Mouse (Mus musculus) lung, postnatal 14 days (tissue): ENCODE measurements around the gene Snap47.
A peak's percentile ranks its signal among the peaks of the same experiment; 100 is the strongest.

ENCODE experiments used
- DNase-seq: peaks from one replicate; pipeline ENCODE4 v3.0.0; 2021

The Snap47 gene

DNA sequence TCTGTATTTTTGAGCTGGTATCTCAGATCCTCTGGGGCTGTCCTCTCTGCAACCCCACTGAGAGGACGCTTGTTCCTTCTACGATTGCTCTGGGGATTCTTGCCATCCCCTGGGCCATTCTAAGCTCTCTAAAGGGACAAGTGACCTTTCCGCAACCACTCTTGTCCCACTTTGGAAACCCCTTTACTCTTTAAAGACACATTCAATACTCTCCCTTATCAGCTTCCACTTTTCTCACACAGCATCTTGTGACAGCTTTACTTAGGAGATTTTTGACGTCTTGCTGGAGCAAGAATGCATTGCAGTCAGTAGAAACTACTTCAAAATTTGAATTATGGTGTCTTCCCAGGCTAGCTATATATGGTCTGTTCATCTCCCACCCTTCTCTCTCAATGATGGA lies at the start of gene Snap47:
Gene Snap47 (minus strand): TSS at position 101 of the 400 bp plus-strand sequence.
- DNase-seq: no peak

- no peak for DNase-seq
These were observed 46.8 kb upstream of the Snap47 start for GRCm38 (mm10) chr11:59497747-59498146.

DNA sequence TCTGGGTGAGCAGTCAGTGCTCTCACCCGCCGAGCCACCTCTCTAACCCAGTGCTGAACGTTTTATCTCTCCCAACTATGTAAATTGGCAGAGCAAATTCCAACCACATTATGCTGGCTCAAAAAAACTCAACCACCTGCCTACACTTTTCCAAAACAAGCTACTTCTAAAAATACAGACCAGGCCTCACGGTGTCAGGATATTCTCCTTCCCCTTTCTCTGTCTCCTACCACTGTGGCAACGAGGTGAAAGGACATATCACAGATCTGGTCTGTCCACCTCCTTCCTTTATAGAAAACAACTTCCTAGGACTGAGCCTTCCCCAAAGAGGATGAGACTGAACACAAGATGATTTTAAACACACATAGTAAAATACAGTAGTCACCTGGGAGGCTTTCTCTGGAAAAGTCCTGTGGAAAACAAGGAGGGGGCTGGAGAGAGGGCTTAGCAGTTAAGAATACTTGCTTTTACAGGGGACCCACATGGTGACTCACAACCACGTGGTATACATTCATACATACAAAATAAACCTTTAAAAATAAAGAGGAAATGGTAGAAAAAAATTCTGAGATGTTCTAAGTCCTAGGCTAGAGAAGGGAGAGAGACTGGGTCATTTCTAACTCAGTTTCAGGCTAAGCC lies 45.8 kb upstream of the Snap47 start:
- no peak for DNase-seq

DNA sequence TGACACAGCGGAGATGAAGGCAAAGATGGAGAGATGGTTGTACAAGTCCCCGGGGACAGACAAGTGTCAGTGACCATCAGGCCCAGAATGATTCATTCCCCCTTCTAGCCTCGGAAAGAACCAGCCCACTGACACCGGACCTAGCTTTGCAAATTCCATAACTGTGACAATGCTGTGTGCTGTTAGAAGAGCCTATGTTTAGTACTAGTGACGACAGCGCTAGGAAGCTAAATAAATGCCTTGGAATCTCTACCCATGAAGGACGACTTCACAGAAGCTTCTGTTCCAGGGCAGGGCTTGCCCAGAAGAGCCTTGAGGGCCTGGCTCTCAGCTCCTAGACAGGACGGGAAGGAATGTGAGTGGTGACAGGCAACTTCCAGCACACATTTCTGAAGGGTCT lies 35.2 kb upstream of the Snap47 start:
- DNase-seq: no peak

DNA sequence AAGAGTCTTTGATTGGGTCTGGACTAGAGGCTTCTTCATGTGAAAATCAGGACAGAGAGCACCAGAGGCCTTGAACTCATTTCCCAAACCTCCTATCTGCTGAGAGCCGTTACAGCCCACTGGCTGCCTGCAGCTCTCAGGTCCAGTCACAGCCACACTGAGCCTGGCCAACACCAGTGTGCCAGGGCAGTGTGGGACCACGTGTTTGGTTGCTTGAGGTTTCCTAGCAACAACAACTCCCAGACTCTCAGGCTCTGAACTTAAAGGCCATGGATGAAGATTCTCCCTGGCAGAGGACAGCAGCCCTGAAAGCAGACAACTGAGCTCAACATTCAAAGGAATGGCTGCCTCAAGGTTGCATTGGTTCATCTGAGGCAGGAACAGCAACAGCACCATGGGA lies 34.7 kb upstream of the Snap47 start:
- DNase-seq: no peak

- DNase-seq: peak; percentile 70
These were observed 32.2 kb upstream of the Snap47 start for GRCm38 (mm10) chr11:59483212-59483611.

DNA sequence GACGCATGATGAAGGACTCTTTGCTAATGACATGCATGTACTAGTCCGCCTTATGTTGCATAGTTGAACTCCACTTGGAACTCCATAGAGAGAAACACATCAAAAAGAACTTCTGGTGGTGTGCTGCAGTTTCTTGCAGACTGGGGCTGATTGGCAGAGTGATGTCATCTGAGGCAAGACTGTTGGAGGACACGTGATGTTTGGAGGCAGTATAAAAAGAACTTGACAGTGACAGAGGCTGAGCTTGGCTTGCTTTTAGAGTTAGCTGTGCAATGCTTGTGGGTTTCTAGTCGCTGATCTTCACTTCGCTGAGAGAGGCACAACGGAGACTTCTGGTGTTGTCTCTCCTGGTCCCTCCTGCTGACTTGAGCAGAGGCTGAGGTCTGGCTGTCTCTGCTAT lies 26.3 kb upstream of the Snap47 start:
- DNase-seq: no peak

- peak; percentile 90 for DNase-seq
These were observed 21.3 kb upstream of the Snap47 start, which contains the start of gene Zfp867 for GRCm38 (mm10) chr11:59472326-59472677. Gene Zfp867, minus strand, starts transcription at chr11:59472474.

DNA sequence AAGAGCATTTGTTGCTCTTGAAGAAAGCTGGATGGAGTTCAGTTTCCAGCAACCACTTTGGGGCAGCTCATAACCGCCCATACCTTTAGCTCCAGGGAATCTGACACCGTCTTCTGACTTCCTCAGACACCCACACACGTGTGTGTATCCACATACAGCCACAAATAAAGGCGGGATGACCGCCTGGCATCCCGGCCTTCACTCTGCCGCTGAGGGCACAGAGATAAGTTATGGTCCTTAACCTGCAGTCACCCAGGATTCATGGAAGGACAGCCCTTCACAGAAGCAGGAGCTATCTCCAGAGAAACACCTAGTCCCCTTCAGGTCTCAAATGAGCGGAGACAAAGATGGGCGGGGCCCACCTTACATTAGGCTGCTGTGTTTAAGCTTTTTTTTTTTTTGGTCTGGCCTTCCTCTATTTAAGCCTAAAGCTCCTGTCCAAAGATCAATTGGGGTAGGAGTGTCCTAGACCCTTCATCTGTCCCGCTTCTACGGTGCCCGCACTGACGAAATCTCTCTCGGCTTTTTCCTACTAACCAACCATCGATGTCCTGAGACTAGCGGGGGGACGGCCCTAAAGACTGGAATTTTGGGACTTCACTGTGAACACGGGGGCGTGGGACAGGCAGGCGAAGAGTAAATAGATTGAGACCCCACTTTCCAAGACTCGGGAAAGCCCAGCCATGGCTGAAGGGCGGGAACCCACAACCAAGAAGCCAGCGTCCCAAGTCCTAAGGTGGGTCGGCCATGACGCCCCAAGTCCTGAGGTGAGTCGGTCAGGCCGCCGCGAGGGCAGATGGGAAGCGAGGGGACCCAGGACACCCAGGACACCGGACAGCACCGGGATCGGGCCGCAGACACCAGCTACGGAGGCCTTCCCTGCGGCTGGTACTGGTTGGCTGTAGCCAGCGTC lies 20.7 kb upstream of the Snap47 start:
- DNase-seq: no peak

GRCm38 (mm10) chr11:59460459-59460858 lies 9.5 kb upstream of the Snap47 start:
- no peak for DNase-seq

GRCm38 (mm10) chr11:59458973-59459372 lies 8.0 kb upstream of the Snap47 start:
- peak; percentile 74 for DNase-seq

- DNase-seq: no peak
These were observed 5.9 kb upstream of the Snap47 start for GRCm38 (mm10) chr11:59456891-59457290.

DNA sequence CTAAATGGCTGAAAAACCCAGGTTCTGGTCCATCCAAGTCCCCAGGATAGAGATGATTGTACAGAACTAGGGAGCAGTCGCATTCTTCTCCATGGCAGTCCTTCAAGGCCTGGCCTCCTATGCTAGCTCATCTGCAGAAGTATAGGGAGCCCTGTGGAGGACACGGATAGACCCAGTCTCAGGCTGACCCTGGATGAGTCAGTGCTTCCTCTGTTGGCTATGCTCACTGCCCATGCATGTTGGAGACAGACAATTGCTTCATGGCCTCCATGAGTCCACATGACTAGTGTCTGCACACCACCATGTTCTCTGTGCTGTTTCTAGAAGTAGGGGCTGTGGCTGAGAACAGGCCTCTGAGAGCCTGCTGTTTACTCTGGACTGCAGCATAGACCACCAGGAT lies 5.4 kb upstream of the Snap47 start:
- DNase-seq: no peak

GRCm38 (mm10) chr11:59450230-59450771 lies 685 bp downstream of the Snap47 start:
- DNase-seq: peak; percentile 50

DNA sequence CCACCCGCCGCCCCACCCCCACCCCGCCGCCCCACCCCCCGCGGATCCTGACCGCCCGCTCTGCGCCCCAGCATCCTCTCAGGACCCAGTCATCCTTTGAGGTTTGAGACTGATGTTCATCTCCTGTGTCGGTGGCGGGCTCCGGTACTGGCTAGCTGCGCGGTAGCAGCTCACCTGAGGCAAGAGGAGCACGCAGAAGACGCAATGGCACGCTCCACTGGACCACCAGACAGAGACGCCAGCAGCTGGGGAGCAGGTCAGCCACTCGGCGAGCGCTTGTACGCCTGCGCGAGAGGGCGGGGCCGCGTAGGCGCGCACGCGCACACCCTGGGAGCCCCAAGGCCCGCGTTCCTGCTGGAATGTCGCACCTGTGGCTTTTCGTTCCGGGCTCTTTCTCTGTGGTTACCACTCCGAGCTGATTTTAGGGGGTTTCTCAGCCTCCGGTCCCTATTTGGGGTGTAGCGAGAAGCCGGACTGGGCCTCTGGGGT lies 1.2 kb downstream of the Snap47 start, which contains the start of gene Jmjd4:
Gene Jmjd4 (plus strand): TSS at position 305 of the 489 bp plus-strand sequence.
- peak; percentile 92 for DNase-seq

DNA sequence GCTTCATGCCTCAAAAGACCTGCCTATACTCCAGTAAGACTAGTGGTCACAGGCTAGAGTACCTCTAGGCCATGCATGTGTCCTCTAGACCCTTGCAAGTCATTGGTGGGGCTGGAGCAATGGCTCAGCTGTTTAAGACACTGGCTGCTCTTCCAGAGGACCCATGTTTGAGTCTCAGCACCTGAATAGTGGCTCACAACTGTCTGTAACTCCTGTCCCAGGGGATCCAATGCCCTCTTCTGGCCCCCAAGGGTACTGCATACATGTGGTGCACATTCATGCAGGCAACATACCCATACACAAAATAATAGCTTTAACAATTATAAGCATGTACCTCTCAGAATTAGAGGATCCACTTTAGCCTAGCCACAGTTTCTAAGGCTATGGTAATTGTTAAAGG lies 7.9 kb downstream of the Snap47 start:
- no peak for DNase-seq

- no peak for DNase-seq
These were observed 13.0 kb downstream of the Snap47 start for GRCm38 (mm10) chr11:59437954-59438353.

DNA sequence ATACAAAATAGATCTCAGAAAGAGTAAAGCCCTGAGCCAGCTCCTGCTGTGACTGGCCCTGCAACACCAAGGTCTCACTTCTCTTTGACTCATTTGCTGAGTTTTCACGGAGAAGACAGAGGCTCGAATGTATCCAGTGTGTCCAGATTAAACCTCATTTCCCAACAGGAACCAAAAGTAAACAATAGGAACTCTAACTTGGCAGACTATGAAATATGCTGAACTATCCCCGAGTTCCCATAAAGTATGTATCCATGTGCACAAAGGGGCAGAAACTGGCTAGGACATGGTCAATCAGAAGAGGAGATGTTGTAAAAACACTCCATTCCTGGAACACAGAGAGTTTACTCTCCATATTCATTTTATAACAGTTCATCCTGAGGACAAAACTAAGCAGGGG lies 18.7 kb downstream of the Snap47 start:
- DNase-seq: no peak

DNA sequence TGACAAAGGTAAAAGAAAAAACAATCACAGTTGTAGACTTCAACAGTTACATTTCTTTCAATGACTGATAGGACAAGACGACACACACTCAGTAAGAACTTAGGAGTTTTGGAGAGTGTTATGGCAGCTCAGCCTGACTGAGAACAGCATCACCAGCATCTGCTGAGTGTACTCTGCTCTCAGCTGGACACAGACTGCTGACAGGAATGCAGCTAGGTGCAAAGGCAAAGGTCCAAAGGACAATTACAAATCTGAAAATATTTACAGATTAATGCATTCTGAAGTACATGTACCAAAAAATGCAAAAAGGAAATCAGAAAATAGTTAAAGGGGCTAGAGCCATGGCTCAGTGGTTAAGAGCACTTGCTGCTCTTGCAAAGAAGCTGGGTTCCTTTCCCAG lies 21.0 kb downstream of the Snap47 start:
- DNase-seq: no peak

DNA sequence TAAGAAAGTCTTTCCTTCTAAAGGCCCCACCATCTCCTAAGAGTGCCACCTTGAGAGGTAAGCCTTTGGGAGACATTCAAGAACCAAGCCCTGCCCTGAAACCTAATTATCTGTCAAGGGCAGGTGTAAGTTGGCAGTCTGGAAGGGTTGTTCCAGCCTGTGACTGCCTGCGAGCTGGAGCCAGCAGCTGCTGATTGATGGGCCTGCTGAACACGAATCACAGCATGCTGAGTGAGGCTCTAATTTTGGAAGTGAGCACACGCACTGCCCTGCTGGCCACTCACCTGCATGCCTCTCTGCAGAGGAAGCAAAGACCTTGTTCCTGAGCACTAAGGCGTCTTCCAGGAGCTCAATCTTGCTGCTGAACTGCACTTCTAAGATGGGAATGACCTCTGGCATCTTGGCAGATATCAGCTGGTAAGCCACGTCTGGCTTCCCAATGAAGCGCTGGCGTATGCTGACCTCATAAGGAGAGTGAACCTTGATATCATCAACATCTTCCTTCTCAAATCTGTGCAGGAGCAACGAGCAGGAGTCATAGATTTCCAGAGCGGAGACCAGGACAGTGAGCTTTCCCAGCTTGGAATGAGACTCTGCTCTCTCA lies 22.8 kb downstream of the Snap47 start:
- no peak for DNase-seq

DNA sequence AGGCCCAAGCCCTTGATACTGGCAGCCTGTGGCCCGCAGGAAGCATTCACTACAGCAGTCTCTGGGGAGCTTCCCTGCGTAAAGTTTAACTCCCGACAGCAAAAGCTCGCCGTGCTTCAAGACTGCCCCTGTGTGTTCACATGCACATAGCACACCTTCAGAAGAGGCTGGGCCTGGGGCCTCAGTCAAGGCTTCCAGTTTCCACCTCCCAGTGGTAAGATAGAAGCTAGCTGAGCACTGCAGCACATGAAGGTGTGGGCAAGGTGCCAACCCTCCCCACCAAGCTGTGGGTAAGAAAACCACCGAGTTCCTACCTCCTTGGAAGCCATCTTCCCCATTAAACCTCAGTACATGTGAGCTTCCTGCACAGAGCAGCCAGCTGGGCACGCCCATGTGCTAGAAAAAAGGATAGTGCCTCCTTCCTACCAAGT lies 25.3 kb downstream of the Snap47 start:
- peak; percentile 15 for DNase-seq

DNA sequence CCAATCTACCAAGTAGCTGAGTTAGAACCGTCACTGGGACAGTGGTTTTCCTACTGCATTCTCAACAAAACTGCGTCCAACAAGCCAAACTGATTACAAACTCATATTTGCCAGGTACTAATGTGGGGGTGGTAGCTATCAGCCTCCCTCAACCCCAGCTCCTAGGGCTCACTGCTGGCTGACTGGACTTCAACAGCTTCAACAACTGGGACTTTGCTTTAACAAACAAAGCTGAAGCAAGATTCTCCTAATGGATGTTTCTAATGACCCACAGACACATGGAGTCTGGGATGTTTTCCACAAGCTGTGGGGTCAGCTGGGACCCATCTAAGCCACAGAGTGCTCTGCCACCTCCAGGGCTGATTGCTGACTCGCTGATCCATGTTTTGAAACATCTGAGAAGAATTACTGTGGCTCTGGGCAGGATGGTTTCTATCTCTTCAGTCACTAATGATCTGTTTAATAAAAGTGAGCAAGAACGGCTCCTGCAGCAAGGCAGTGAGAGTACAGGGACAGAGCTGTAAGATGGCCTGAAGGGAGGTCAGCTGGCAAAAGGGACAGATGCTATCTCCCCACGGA lies 27.9 kb downstream of the Snap47 start:
- peak; percentile 33 for DNase-seq

DNA sequence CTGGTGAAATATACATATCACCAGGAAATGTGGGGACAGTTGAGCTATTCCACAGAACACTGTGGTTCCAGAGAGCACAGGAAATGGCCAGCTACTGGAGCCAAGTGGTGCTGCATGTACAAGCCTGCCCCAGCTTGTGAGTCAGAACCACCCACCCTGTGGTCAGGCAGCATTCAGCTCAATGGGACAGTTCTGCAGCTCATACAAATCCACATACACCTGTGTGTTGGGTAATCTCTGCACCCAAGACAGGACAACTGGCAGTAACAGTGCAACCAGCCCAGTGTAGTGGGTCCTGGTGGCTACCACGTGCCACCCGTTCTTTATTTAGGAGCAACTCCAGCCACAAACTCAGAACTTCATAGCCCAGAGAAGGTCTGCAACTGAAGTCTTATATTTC lies 29.0 kb downstream of the Snap47 start:
- no peak for DNase-seq
